Mouse (Mus musculus) E14TG2a.4 (cell line): Measurements from ENCODE around the gene Gm49388.
"Not testable (repeated sequence)": the region's sequence is repeated elsewhere in the genome, so short reads cannot be mapped to it uniquely, and the experiment has no call there.

Experiments used
- H3K27me3 ChIP-seq: 2 replicates; pipeline ENCODE4 v1.6.1; 2014; ENCODE audit warnings: low read length, control low read depth; ENCODE audit not compliant: insufficient read depth
- H3K36me3 ChIP-seq: 2 replicates; pipeline ENCODE4 v1.6.1; 2014; ENCODE audit warnings: low read length, control low read depth; ENCODE audit not compliant: insufficient read depth
- H3K4me1 ChIP-seq: replicated peaks from 2 replicates; pipeline ENCODE4 v1.6.1; 2014; ENCODE audit warnings: low read depth, low read length, control low read depth
- H3K4me3 ChIP-seq: replicated peaks from 2 replicates; pipeline ENCODE4 v1.5.1; 2014; ENCODE audit warnings: mild to moderate bottlenecking, low read length
- H3K9me3 ChIP-seq: 2 replicates; pipeline ENCODE4 v1.6.1; 2014; ENCODE audit warnings: low read length, control low read depth
- CTCF ChIP-seq: conservative IDR thresholded peaks from 2 replicates; pipeline ENCODE4 v1.5.1; 2014; ENCODE audit warnings: low read length
- NANOG ChIP-seq: IDR thresholded peaks from 2 replicates; pipeline ENCODE4 v1.6.1; 2014; ENCODE audit warnings: borderline replicate concordance, low read length, mixed read lengths
- POU5F1 ChIP-seq: IDR thresholded peaks from 2 replicates; pipeline ENCODE4 v1.6.1; 2014; ENCODE audit warnings: low read length, borderline replicate concordance

The Gm49388 gene

GRCm38 (mm10) chr7:127835550-127835949 lies 50.1 kb downstream of the Gm49388 start:
- TF ChIP-seq POU5F1: no peak
- TF ChIP-seq NANOG: no peak
- no peak for TF ChIP-seq CTCF
- peaks cover under 1% of the 10 kb centered on the region; the same call in 1 of the 2 replicates for H3K4me1 ChIP-seq
- no peak overlapping the region for H3K4me3 ChIP-seq
- H3K27me3 ChIP-seq: peaks cover 3% of the 10 kb centered on the region; the same call in 1 of the 2 replicates
- H3K9me3 ChIP-seq: no peaks in the 10 kb centered on the region
- no peaks in the 10 kb centered on the region for H3K36me3 ChIP-seq

GRCm38 (mm10) chr7:127837473-127837872 lies 52.1 kb downstream of the Gm49388 start:
- H3K36me3 ChIP-seq: no peaks in the 10 kb centered on the region
- peaks cover 3% of the 10 kb centered on the region; the same call in 1 of the 2 replicates for H3K27me3 ChIP-seq
- TF ChIP-seq CTCF: no peak
- no peak for TF ChIP-seq POU5F1
- no peak for TF ChIP-seq NANOG
- H3K9me3 ChIP-seq: no peaks in the 10 kb centered on the region
- peaks cover 9% of the 10 kb centered on the region for H3K4me1 ChIP-seq
- H3K4me3 ChIP-seq: no peak overlapping the region

DNA sequence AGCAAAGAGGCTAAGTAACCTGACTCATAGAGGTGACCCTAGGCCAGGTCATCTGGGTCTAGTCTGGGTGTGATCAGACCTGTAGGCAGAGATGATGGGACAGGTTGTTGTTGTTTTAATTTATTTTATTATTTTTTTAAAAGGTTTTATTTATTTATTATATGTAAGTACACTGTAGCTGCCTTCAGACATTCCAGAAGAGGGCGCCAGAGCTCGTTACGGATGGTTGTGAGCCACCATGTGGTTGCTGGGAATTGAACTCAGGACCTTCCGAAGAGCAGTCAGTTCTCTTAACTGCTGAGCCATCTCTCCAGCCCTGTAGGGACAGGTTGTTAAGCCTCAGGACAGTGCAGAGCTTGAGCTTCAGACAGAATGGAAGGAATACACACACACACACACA lies 52.5 kb downstream of the Gm49388 start:
- H3K4me1 ChIP-seq: peaks cover 13% of the 10 kb centered on the region
- TF ChIP-seq CTCF: peak; percentile 40

DNA sequence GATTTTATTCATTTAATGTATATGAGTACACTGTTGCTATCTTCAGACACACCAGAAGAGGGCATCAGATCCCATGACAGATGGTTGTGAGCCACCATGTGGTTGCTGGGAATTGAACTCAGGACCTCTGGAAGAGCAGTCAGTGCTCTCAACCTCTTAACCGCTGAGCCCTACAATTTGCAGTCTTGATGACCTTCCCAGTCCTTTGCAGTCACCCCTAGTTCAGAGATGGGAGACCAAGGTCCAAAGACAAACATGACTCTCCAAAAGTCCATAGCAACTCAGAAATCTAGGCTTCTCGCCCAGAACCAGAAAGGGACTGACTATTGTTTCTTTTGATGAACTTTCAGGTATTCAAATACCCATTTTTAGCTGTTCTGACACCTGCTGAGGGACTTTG lies 54.6 kb downstream of the Gm49388 start:
- Histone ChIP-seq H3K4me1 (peaks cover 15% of the 10 kb centered on the region), H3K36me3 (peaks cover 16% of the 10 kb centered on the region)
- H3K27me3 ChIP-seq, H3K9me3 ChIP-seq, H3K4me3 ChIP-seq: not testable (repeated sequence)

More for the DNA sequence above, 52.5 kb downstream of the Gm49388 start:
- not testable (repeated sequence) for H3K36me3 ChIP-seq, H3K9me3 ChIP-seq, H3K4me3 ChIP-seq, H3K27me3 ChIP-seq

GRCm38 (mm10) chr7:127840886-127841285 lies 55.5 kb downstream of the Gm49388 start:
- Histone ChIP-seq H3K9me3 (no peaks in the 10 kb centered on the region), H3K36me3 (peaks cover 18% of the 10 kb centered on the region), H3K4me3 (peak overlapping the region; percentile 93), H3K4me1 (peaks cover 17% of the 10 kb centered on the region), H3K27me3 (peaks cover 3% of the 10 kb centered on the region; the same call in 1 of the 2 replicates)
- TF ChIP-seq POU5F1 (no peak), NANOG (no peak), CTCF (no peak)

DNA sequence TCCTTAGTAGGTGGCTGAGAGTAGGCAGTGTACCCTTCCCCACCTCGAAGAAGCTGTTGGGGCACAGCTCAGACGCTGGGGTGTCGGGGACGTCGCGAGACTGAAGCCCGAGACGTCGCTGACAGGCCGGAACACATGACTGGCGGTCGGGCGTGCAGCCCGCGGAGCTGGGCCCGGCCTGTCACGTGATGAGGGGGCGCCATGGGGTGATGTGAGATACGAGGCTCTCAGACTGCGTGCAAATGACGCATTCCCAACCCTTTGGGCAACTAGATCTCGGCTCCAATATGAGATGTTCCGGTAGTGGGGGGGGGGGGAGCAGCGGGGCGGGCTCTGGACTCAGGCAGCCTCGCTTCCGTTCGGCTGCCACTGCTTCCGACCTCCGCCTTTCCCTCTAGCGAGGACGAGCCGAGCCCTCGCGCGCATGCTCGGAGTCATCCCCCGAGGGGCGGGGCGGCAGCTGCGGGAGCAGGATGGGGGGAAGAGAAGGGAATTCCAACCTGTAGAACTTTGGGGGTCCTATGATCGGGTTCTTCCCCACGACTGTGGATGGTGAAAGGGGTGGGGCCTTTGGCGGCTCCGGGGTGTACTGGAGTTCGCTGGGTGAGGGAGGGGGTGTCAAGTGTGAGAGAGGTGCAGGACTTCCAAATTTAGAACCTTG lies 56.1 kb downstream of the Gm49388 start:
- peaks cover 23% of the 10 kb centered on the region for H3K4me1 ChIP-seq
- H3K4me3 ChIP-seq: peak overlapping the region; percentile 93
- H3K27me3 ChIP-seq: peaks cover 3% of the 10 kb centered on the region; the same call in 1 of the 2 replicates
- H3K36me3 ChIP-seq: peaks cover 23% of the 10 kb centered on the region
- TF ChIP-seq POU5F1 (no peak), CTCF (no peak), NANOG (no peak)
- H3K9me3 ChIP-seq: no peaks in the 10 kb centered on the region

GRCm38 (mm10) chr7:127842001-127842718 lies 56.8 kb downstream of the Gm49388 start:
- Histone ChIP-seq H3K4me3 (peak overlapping the region; percentile 93), H3K4me1 (peaks cover 27% of the 10 kb centered on the region), H3K9me3 (no peaks in the 10 kb centered on the region), H3K27me3 (peaks cover 3% of the 10 kb centered on the region; the same call in 1 of the 2 replicates), H3K36me3 (peaks cover 30% of the 10 kb centered on the region)
- TF ChIP-seq NANOG (no peak), POU5F1 (no peak), CTCF (no peak)

DNA sequence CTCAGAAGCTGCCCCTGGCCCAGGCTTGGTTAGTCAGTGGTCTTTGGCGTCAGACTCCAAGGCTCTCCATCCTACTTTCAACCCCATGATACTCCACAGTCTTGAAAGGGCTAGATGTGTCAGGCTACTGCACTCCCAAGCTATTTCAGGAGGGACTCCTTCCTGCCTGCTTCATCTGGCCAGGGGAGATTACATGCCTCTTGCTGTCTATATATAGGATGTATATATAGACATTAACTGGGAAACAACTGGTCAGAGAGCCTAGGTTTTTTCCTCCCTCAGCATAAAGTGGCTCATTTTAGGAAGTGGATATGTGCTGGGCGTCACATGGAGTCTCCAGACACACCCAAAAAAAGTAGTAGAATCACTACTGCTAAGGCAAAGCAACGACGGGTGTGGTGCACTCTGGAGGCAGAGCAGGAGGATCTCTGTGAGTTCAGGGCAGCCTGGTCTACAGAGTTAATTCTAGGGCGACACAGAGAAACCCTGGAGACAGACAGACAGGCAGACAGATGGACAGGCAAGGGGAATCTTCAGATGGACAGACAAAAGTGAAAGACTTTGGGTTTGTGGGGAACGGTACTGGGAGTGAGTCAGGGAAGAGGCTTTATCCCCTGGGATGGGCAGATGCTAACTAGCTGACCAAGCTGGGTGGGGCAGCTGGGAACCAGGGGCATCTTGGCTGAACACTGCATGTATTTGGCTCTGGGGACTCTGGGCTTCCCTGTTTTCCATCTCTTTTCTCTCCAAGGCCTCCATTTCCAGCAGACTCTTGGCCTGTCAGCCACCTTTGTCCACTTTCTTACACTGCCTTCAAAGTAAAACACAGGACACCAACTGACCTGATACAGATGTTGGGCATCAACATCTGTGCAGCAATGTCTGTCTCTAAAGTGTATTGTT lies 64.8 kb downstream of the Gm49388 start:
- no peaks in the 10 kb centered on the region for H3K27me3 ChIP-seq
- no peak for TF ChIP-seq NANOG
- no peak for TF ChIP-seq POU5F1
- no peak for TF ChIP-seq CTCF
- H3K4me3 ChIP-seq: no peak overlapping the region
- H3K9me3 ChIP-seq: no peaks in the 10 kb centered on the region
- H3K36me3 ChIP-seq: peaks cover 27% of the 10 kb centered on the region
- H3K4me1 ChIP-seq: peaks cover 43% of the 10 kb centered on the region
